Mouse (Mus musculus): ENCODE data around the gene Olfr1303.

Olfr1303 gene

GRCm38 (mm10) chr2:111820240-111820639 lies at the start of gene Olfr1303:
Gene Olfr1303, minus strand, starts transcription at chr2:111820340.
- ChIA-PET POLR2A (no interaction called here), CTCF (no interaction called here)

GRCm38 (mm10) chr2:111812936-111813335 lies 7.2 kb downstream of the Olfr1303 start:
- ChIA-PET POLR2A (no interaction called here), CTCF (no interaction called here)

GRCm38 (mm10) chr2:111777129-111777528 lies 43.0 kb downstream of the Olfr1303 start, which contains the start of gene Olfr1302:
Gene Olfr1302, plus strand, starts transcription at chr2:111777429.
- ChIA-PET POLR2A (no interaction called here), CTCF (no interaction called here)

Data from embryonic stem cell, embryonic (primary cell).